In genomic region chr4:118576097-118576496, GRCm38 (mm10) we compare ENCODE assay signal across 8 mouse cellular contexts. TPM values are rescaled to one million over a fixed set of nuclear protein-coding genes. Genes with fewer than 3 reads are reported as not detected.
DNase-seq lines count a peak whose midpoint lies in the region; ATAC-seq and TF ChIP-seq lines count a peak whose summit lies in the region.

No protein-coding gene starts in this region.

- H3K36me3 ChIP-seq in embryonic facial prominence, embryonic 14.5 days (ENCODE audit: control insufficient read depth, insufficient read depth, low read length), result no peaks in the 10 kb centered on the region
- H3K36me3 ChIP-seq in lung, postnatal 0 days (ENCODE audit: insufficient read depth, low read length), result no peaks in the 10 kb centered on the region

- no peak overlapping the region for H3K27ac ChIP-seq in embryonic facial prominence, embryonic 14.5 days (replicated peaks; ENCODE audit: low read depth, low read length)
- no peak overlapping the region for H3K27ac ChIP-seq in lung, postnatal 0 days (ENCODE audit: low read length)

- DNase-seq in CD4-positive helper T cell, adult 2 months (ENCODE audit: low read depth, low spot score), result peak; percentile 45
- peak; percentile 83 for DNase-seq in adrenal gland, postnatal 25 days
- DNase-seq in embryonic facial prominence, embryonic 14.5 days (ENCODE audit: low spot score), result peak; percentile 90
- DNase-seq in heart, adult 9 months (ENCODE audit: low spot score in 2 of 2), result peak; percentile 19 to 55
- DNase-seq in layer of hippocampus, adult 11-12 months (ENCODE audit: low spot score), result peak; percentile 91
- peak; percentile 70 for DNase-seq in lung, postnatal 0 days (ENCODE audit: low spot score)
- peak; percentile 46 for DNase-seq in retina, adult 2 months (ENCODE audit: low read depth, low spot score)
- peak; percentile 68 for DNase-seq in thymus, postnatal 25 days

- H3K9ac ChIP-seq in embryonic facial prominence, embryonic 14.5 days (ENCODE audit: low read depth, low read length), result no peak overlapping the region
- H3K9ac ChIP-seq in lung, postnatal 0 days (replicated peaks; ENCODE audit: low read depth), result no peak overlapping the region

- no peak overlapping the region for H3K4me3 ChIP-seq in embryonic facial prominence, embryonic 14.5 days (ENCODE audit: low read depth, low read length)
- H3K4me3 ChIP-seq in lung, postnatal 0 days (ENCODE audit: low read depth, low read length), result no peak overlapping the region

- H3K27me3 ChIP-seq in embryonic facial prominence, embryonic 14.5 days (replicated peaks; ENCODE audit: control insufficient read depth, insufficient read depth, low read length), result no peaks in the 10 kb centered on the region
- no peaks in the 10 kb centered on the region for H3K27me3 ChIP-seq in lung, postnatal 0 days (replicated peaks; ENCODE audit: insufficient read depth, low read length)

- 0% methylated on average over 6 of the region's 6 CpGs for WGBS in embryonic facial prominence, embryonic 14.5 days
- WGBS in lung, postnatal 0 days, result 4% methylated on average over 6 of the region's 6 CpGs

- ATAC-seq in embryonic facial prominence, embryonic 14.5 days (ENCODE audit: low read depth), result peak; percentile 75
- no peak for ATAC-seq in lung, postnatal 0 days

- H3K4me1 ChIP-seq in embryonic facial prominence, embryonic 14.5 days (ENCODE audit: control insufficient read depth, insufficient read depth, low read length), result no peaks in the 10 kb centered on the region
- no peaks in the 10 kb centered on the region for H3K4me1 ChIP-seq in lung, postnatal 0 days (ENCODE audit: insufficient read depth, low read depth, low read length)

- no peaks in the 10 kb centered on the region for H3K9me3 ChIP-seq in embryonic facial prominence, embryonic 14.5 days (ENCODE audit: control insufficient read depth, low read length)
- no peaks in the 10 kb centered on the region for H3K9me3 ChIP-seq in lung, postnatal 0 days (ENCODE audit: low read length)

- H3K4me2 ChIP-seq in embryonic facial prominence, embryonic 14.5 days (ENCODE audit: low read depth, low read length), result no peak overlapping the region
- no peak overlapping the region for H3K4me2 ChIP-seq in lung, postnatal 0 days (replicated peaks; ENCODE audit: low read depth, low read length)

- peak; percentile 94 for TF ChIP-seq CTCF in lung, postnatal 0 days (IDR thresholded peaks at IDR 0.05)

- TF ChIP-seq EP300 in lung, postnatal 0 days (IDR thresholded peaks at IDR 0.05), result no peak

RNA-seq across cellular contexts. Expression of gene Tmem125, which starts 32.3 kb away (rescaled TPM):
- not detected in 2 replicates for total RNA-seq in adrenal gland, postnatal 25 days (2021)
- polyA plus RNA-seq in embryonic facial prominence, embryonic 14.5 days (2014; fragmentation: Nextera tagmentation; extraction: Ambion mirVana), result 5.6 and 5.8 TPM in 2 replicates
- 16.7 and 17.4 TPM in 2 replicates for polyA plus RNA-seq in lung, postnatal 0 days (2015; fragmentation: Nextera tagmentation; extraction: Ambion mirVana)

RNA-seq across cellular contexts. Expression of gene Cfap57, which starts 44.5 kb away (rescaled TPM):
- not detected in 2 replicates for total RNA-seq in adrenal gland, postnatal 25 days (2021)
- 0.38 and 1.4 TPM in 2 replicates for polyA plus RNA-seq in embryonic facial prominence, embryonic 14.5 days (2014; fragmentation: Nextera tagmentation; extraction: Ambion mirVana)
- 1.7 and 2.1 TPM in 2 replicates for polyA plus RNA-seq in lung, postnatal 0 days (2015; fragmentation: Nextera tagmentation; extraction: Ambion mirVana)

RNA-seq across cellular contexts. Expression of gene Ebna1bp2, which starts 44.5 kb away (rescaled TPM):
- total RNA-seq in adrenal gland, postnatal 25 days (2021), result 67.7 and 74.7 TPM in 2 replicates
- polyA plus RNA-seq in embryonic facial prominence, embryonic 14.5 days (2014; fragmentation: Nextera tagmentation; extraction: Ambion mirVana), result 148 and 150 TPM in 2 replicates
- 85.5 and 87.8 TPM in 2 replicates for polyA plus RNA-seq in lung, postnatal 0 days (2015; fragmentation: Nextera tagmentation; extraction: Ambion mirVana)

RNA-seq across cellular contexts. Expression of gene 2610528J11Rik, which starts 49.3 kb away (rescaled TPM):
- total RNA-seq in adrenal gland, postnatal 25 days (2021), result not detected in 2 replicates
- polyA plus RNA-seq in embryonic facial prominence, embryonic 14.5 days (2014; fragmentation: Nextera tagmentation; extraction: Ambion mirVana), result 6.1 and 8.2 TPM in 2 replicates
- 23.1 and 23.2 TPM in 2 replicates for polyA plus RNA-seq in lung, postnatal 0 days (2015; fragmentation: Nextera tagmentation; extraction: Ambion mirVana)

Comparison
In these comparisons a context has a peak if more than half of its experiments do, and no peak if none do; other contexts are left out.
1. DNase-seq: peak in every context shown above with its lines; median percentile 91 in layer of hippocampus, adult 11-12 months; 90 in embryonic facial prominence, embryonic 14.5 days; 83 in adrenal gland, postnatal 25 days; 70 in lung, postnatal 0 days; 68 in thymus, postnatal 25 days; 46 in retina, adult 2 months; 45 in CD4-positive helper T cell, adult 2 months; 37 in heart, adult 9 months.